Mouse (Mus musculus): Measurements from ENCODE around the gene Gm10190. TPM values are rescaled to one million over a fixed set of nuclear protein-coding genes. Genes with fewer than 3 reads are reported as not detected.

The Gm10190 gene
- polyA plus RNA-seq, 1 experiment from 2014 or later: 2.1 TPM

Other genes with a start within 250 kb of the Gm10190 start
- gene Galm, start 246.1 kb downstream of the Gm10190 start, polyA plus RNA-seq (2015; fragmentation: Nextera tagmentation; extraction: Ambion mirVana): 12.1 and 13.0 TPM in 2 replicates
- gene Srsf7, start 166.2 kb downstream of the Gm10190 start, polyA plus RNA-seq (2015; fragmentation: Nextera tagmentation; extraction: Ambion mirVana): 297 and 314 TPM in 2 replicates
- gene Ttc39d, start 166.1 kb downstream of the Gm10190 start, polyA plus RNA-seq (2015; fragmentation: Nextera tagmentation; extraction: Ambion mirVana): 0.05 and 0.08 TPM in 2 replicates
- 24.7 and 32.3 TPM in 2 replicates for gene Gemin6, start 149.1 kb downstream of the Gm10190 start, polyA plus RNA-seq (2015; fragmentation: Nextera tagmentation; extraction: Ambion mirVana)
- gene Morn2, start 83.3 kb downstream of the Gm10190 start, polyA plus RNA-seq (2015; fragmentation: Nextera tagmentation; extraction: Ambion mirVana): 21.8 and 23.9 TPM in 2 replicates
- 8.2 and 8.5 TPM in 2 replicates for gene Dhx57, start 83.1 kb downstream of the Gm10190 start, polyA plus RNA-seq (2015; fragmentation: Nextera tagmentation; extraction: Ambion mirVana)
- 0.51 and 0.52 TPM in 2 replicates for gene Arhgef33, start 66.1 kb downstream of the Gm10190 start, polyA plus RNA-seq (2015; fragmentation: Nextera tagmentation; extraction: Ambion mirVana)
- gene Sos1, start 106.9 kb upstream of the Gm10190 start, polyA plus RNA-seq (2015; fragmentation: Nextera tagmentation; extraction: Ambion mirVana): 2.2 TPM in 2 replicates
- gene Cdkl4, start 204.3 kb upstream of the Gm10190 start, polyA plus RNA-seq (2015; fragmentation: Nextera tagmentation; extraction: Ambion mirVana): 0.14 TPM in 1 of 2 replicates, not detected in the other